Mouse (Mus musculus) duodenum, adult 2 months (tissue): ENCODE data around the gene Areg. TPM values are rescaled to one million over a fixed set of nuclear protein-coding genes. Genes with fewer than 3 reads are reported as not detected.

Experiments
- polyA plus RNA-seq: library from polyadenylated mRNA; depleted of rRNA; stranded (reverse); fragments of >200 nt; gene quantifications from 2 replicates; pipeline ENCODE4 v1.2.3, GENCODE M21; 2012; ENCODE audit warnings: low replicate concordance; rRNA removed

Gene Areg
- polyA plus RNA-seq, result 44.6 and 76.7 TPM in 2 replicates

DNA sequence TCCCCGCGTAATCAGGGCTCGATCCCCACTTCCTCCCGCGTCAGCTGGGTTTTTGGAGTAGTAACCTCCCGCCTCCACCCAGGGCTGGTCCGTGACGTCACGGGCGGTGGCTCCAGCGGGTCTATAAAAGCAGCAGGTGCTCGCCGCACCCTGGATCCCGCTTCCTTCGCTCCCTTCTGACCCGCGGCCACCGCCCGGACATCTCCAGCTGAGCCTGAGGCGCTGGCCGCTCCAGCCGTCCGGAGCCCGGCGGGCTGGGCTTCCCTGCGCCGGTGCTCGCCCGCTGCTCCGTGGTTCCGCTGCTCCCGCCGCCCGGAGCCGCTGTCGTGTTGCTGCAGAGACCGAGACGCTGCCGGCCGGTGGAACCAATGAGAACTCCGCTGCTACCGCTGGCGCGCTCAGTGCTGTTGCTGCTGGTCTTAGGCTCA is at the start of gene Areg:
Gene Areg, plus strand, starts transcription at position 154 of the 428 bp plus-strand sequence.

Other genes with a start within 250 kb of the Areg start
- 0.92 and 2.2 TPM in 2 replicates for gene Cxcl1, start 248.4 kb upstream of the Areg start, polyA plus RNA-seq
- 0.04 and 2.0 TPM in 2 replicates for gene Cxcl2, start 235.7 kb upstream of the Areg start, polyA plus RNA-seq
- 28.6 and 61.9 TPM in 2 replicates for gene Mthfd2l, start 208.5 kb upstream of the Areg start, polyA plus RNA-seq
- not detected in 2 replicates for gene Epgn, start 112.1 kb upstream of the Areg start, polyA plus RNA-seq
- gene Ereg, start 65.0 kb upstream of the Areg start, polyA plus RNA-seq, result 0.65 and 0.77 TPM in 2 replicates